Mouse (Mus musculus) neural tube, embryonic 14.5 days (tissue): ENCODE data around the gene Zscan5b. TPM values are rescaled to one million over a fixed set of nuclear protein-coding genes. Genes with fewer than 3 reads are reported as not detected.

Experiments
- ATAC-seq: fragments of 200-750 bp; cut with Nextera tagmentation; 2 replicates; pipeline ENCODE4 v1.8.0; 2017; ENCODE audit warnings: low read depth, mild to moderate bottlenecking, moderate TSS enrichment, moderate library complexity
- H3K27ac ChIP-seq: fragments of 300-500 bp; sonication (generic); 2 replicates; pipeline ENCODE4 v1.5.1; 2014; ENCODE audit warnings: low read depth, mild to moderate bottlenecking, control low read depth, low read length, moderate library complexity, mixed read lengths
- H3K27me3 ChIP-seq: fragments of 300-500 bp; sonication (generic); 2 replicates; pipeline ENCODE4 v1.6.1; 2014; ENCODE audit warnings: low read length; ENCODE audit not compliant: control insufficient read depth, insufficient read depth
- H3K36me3 ChIP-seq: fragments of 300-500 bp; sonication (generic); 2 replicates; pipeline ENCODE4 v1.6.1; 2014; ENCODE audit warnings: low read length, mixed read lengths; ENCODE audit not compliant: control insufficient read depth, insufficient read depth
- H3K4me1 ChIP-seq: fragments of 300-500 bp; sonication (generic); 2 replicates; pipeline ENCODE4 v1.6.1; 2014; ENCODE audit warnings: low read length; ENCODE audit not compliant: control insufficient read depth, insufficient read depth
- H3K4me2 ChIP-seq: fragments of 300-500 bp; sonication (generic); 2 replicates; pipeline ENCODE4 v1.6.1; 2014; ENCODE audit warnings: mild to moderate bottlenecking, low read depth, low read length, control low read depth
- H3K4me3 ChIP-seq: fragments of 300-500 bp; sonication (generic); 2 replicates; pipeline ENCODE4 v1.5.1; 2014; ENCODE audit warnings: low read depth, low read length, control low read depth, mixed read lengths
- H3K9ac ChIP-seq: fragments of 300-500 bp; sonication (generic); replicated peaks from 2 replicates; pipeline ENCODE4 v1.6.1; 2014; ENCODE audit warnings: low read depth, mild to moderate bottlenecking, control low read depth, low read length, mixed read lengths
- H3K9me3 ChIP-seq: fragments of 300-500 bp; sonication (generic); 2 replicates; pipeline ENCODE4 v1.6.1; 2016; ENCODE audit warnings: low read length; ENCODE audit not compliant: control insufficient read depth
- WGBS: fragments of 180-500 bp; shearing (Covaris S2); extraction: QIAGEN DNeasy Blood & Tissue Kit; methylation state at CpG from one replicate; pipeline ENCODE4 v1.1.7; 2014; 5-methylcytosine and 5-hydroxymethylcytosine counted together
- polyA plus RNA-seq: library from polyadenylated mRNA; unstranded; fragments of >200 nt; fragmentation: Nextera tagmentation; extraction: Ambion mirVana; gene quantifications from 2 replicates; pipeline ENCODE4 v1.2.1, GENCODE M21; 2014

Zscan5b gene
- polyA plus RNA-seq, 1 experiment from 2014 or later = not detected

GRCm38 (mm10) chr7:6284442-6285012 is 62.4 kb downstream of the Zscan5b start:
- Histone ChIP-seq H3K9ac (no peak overlapping the region), H3K27ac (no peak overlapping the region), H3K9me3 (no peaks in the 10 kb centered on the region), H3K4me2 (no peak overlapping the region), H3K4me3 (no peak overlapping the region), H3K36me3 (no peaks in the 10 kb centered on the region), H3K4me1 (peaks cover 19% of the 10 kb centered on the region), H3K27me3 (no peaks in the 10 kb centered on the region)
- no peak for ATAC-seq
- WGBS = 91% methylated on average over 4 of the region's 4 CpGs

GRCm38 (mm10) chr7:6285366-6285765 is 63.3 kb downstream of the Zscan5b start:
- WGBS = 90% methylated on average over 6 of the region's 6 CpGs
- Histone ChIP-seq H3K4me3 (peak overlapping the region; percentile 41; the same call in 1 of the 2 replicates), H3K4me2 (no peak overlapping the region; the same call in 1 of the 2 replicates), H3K27me3 (no peaks in the 10 kb centered on the region), H3K36me3 (no peaks in the 10 kb centered on the region), H3K9me3 (no peaks in the 10 kb centered on the region), H3K4me1 (peaks cover 19% of the 10 kb centered on the region), H3K27ac (no peak overlapping the region), H3K9ac (no peak overlapping the region)
- no peak for ATAC-seq

GRCm38 (mm10) chr7:6285842-6286705 is 64.0 kb downstream of the Zscan5b start, which contains the start of gene Zfp667:
Zfp667 (plus strand) TSS chr7:6286579.
- ATAC-seq = peak; percentile 75

DNA sequence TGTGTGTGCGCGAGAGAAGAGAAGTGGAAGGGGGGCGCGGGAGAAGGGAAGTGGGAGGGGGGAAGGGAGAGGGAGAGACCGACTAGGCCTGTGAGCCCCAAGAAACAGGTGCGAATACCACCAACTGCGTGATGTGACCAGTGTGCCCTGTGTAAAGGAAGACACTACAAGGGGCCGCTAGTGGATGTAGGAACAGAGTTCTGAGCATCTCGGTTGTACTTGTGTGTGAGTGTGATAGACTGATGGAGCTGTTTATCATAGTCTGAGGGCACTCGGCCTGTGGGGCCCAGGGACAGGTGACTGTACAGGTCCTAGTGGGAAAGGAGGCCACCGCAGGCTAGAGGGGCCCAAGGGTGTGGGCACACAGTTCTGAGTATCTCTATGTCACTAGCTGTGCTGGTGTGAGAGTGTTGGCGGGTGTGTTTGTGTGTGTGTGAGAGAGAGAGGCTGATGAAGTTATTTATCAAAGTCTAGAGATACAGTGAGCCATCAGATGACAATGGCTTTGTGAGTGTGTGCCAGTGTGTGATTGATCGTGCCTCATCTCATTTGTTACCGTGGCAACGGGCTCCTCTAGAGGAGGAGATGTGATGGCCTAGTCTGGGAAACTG is 64.9 kb downstream of the Zscan5b start:
- Histone ChIP-seq H3K9me3 (no peaks in the 10 kb centered on the region), H3K4me1 (peaks cover 19% of the 10 kb centered on the region), H3K36me3 (no peaks in the 10 kb centered on the region), H3K27ac (peak overlapping the region; percentile 74), H3K9ac (peak overlapping the region; percentile 48), H3K4me3 (peak overlapping the region; percentile 41), H3K4me2 (peak overlapping the region; percentile 74), H3K27me3 (no peaks in the 10 kb centered on the region)
- WGBS = 11% methylated on average over 15 of the region's 15 CpGs
- peak; percentile 23 for ATAC-seq

More at GRCm38 (mm10) chr7:6285842-6286705, 64.0 kb downstream of the Zscan5b start, which contains the start of gene Zfp667:
- H3K4me3 ChIP-seq = peak within 1 kb of the TSS; percentile 41
- no peaks in the 10 kb centered on the region for H3K36me3 ChIP-seq
- H3K4me1 ChIP-seq = peaks cover 19% of the 10 kb centered on the region
- no peaks in the 10 kb centered on the region for H3K27me3 ChIP-seq
- no peaks in the 10 kb centered on the region for H3K9me3 ChIP-seq
- H3K4me2 ChIP-seq = peak within 1 kb of the TSS; percentile 74
- H3K27ac ChIP-seq = peak within 1 kb of the TSS; percentile 74
- H3K9ac ChIP-seq = peak within 1 kb of the TSS; percentile 48
- 3% methylated on average over 46 of the region's 50 CpGs for WGBS

Other genes with a start within 250 kb of the Zscan5b start
- gene Vmn1r65, start 211.3 kb upstream of the Zscan5b start, polyA plus RNA-seq = not detected in 2 replicates
- 0.05 TPM in 1 of 2 replicates, not detected in the other for gene Nlrp4c, start 177.1 kb upstream of the Zscan5b start, polyA plus RNA-seq
- 13.7 and 15.4 TPM in 2 replicates for gene Zfp787, start 66.3 kb upstream of the Zscan5b start, polyA plus RNA-seq
- 78.5 and 79.4 TPM in 2 replicates for gene Zfp444, start 50.1 kb upstream of the Zscan5b start, polyA plus RNA-seq
- not detected in 2 replicates for gene Galp, start 25.2 kb upstream of the Zscan5b start, polyA plus RNA-seq
- gene Epp13, start 30.4 kb downstream of the Zscan5b start, polyA plus RNA-seq = not detected in 2 replicates
- 18.1 and 19.8 TPM in 2 replicates for gene Zfp667, start 64.3 kb downstream of the Zscan5b start, polyA plus RNA-seq
- 15.6 and 17.0 TPM in 2 replicates for gene Zfp583, start 109.0 kb downstream of the Zscan5b start, polyA plus RNA-seq
- gene Gm3854, start 121.5 kb downstream of the Zscan5b start, polyA plus RNA-seq = 7.8 and 9.4 TPM in 2 replicates
- gene Zfp78, start 141.0 kb downstream of the Zscan5b start, polyA plus RNA-seq = 5.0 and 6.1 TPM in 2 replicates
- 17.8 and 19.7 TPM in 2 replicates for gene Zfp28, start 161.0 kb downstream of the Zscan5b start, polyA plus RNA-seq
- 6.7 and 9.4 TPM in 2 replicates for gene Smim17, start 176.4 kb downstream of the Zscan5b start, polyA plus RNA-seq
- 0.12 TPM in 1 of 2 replicates, not detected in the other for gene Gm20715, start 188.0 kb downstream of the Zscan5b start, polyA plus RNA-seq
- 0.46 and 0.71 TPM in 2 replicates for gene Olfr1344, start 216.4 kb downstream of the Zscan5b start, polyA plus RNA-seq
- gene Olfr1336, start 233.9 kb downstream of the Zscan5b start, polyA plus RNA-seq = 0.03 TPM in 1 of 2 replicates, not detected in the other
- gene Olfr1346, start 244.8 kb downstream of the Zscan5b start, polyA plus RNA-seq = not detected in 2 replicates